Mouse (Mus musculus) myocyte (in vitro differentiated cells): ENCODE results near the gene Chn2. TPM values are rescaled to one million over a fixed set of nuclear protein-coding genes. Genes with fewer than 3 reads are reported as not detected.

Source experiments
- H3K27me3 ChIP-seq: one replicate; pipeline ENCODE4 v1.6.1; 2011; ENCODE audit not compliant: control insufficient read depth, insufficient read depth, insufficient read length
- H3K36me3 ChIP-seq: one replicate; pipeline ENCODE4 v1.6.1; 2011; ENCODE audit not compliant: control insufficient read depth, insufficient read depth
- H3K4me2 ChIP-seq: one replicate; pipeline ENCODE4 v1.6.1; 2011; ENCODE audit warnings: low read depth, control low read depth
- H3K4me3 ChIP-seq: one replicate; pipeline ENCODE4 v1.5.1; 2011; ENCODE audit warnings: mild to moderate bottlenecking, control low read depth, moderate library complexity
- H3K79me2 ChIP-seq: one replicate; pipeline ENCODE4 v1.6.1; 2011; ENCODE audit not compliant: control insufficient read depth, insufficient read depth
- H3ac ChIP-seq: one replicate; pipeline ENCODE4 v1.6.1; 2011; ENCODE audit not compliant: control insufficient read depth, insufficient read length
- CEBPB ChIP-seq: IDR thresholded peaks from 2 replicates; pipeline ENCODE4 v1.6.1; 2011; ENCODE audit warnings: mild to moderate bottlenecking, moderate library complexity; ENCODE audit not compliant: poor library complexity, insufficient read depth, severe bottlenecking
- E2F4 ChIP-seq: IDR thresholded peaks from one replicate; pipeline ENCODE4 v1.6.1; 2011; ENCODE audit warnings: mild to moderate bottlenecking, control low read depth, moderate library complexity; ENCODE audit not compliant: insufficient read depth
- MAX ChIP-seq: IDR thresholded peaks from one replicate; pipeline ENCODE4 v1.6.1; 2011; ENCODE audit warnings: low read depth, mild to moderate bottlenecking, control low read depth
- MYOD1 ChIP-seq, 3 experiments: IDR thresholded peaks; one replicate each; pipeline ENCODE4 v1.6.1; 2011; ENCODE audit warnings: control low read depth in 2 of 3, low read depth in 2 of 3, mild to moderate bottlenecking in 2 of 3, moderate library complexity in 1 of 3; ENCODE audit not compliant: insufficient read length in 2 of 3, control insufficient read depth in 1 of 3
- MYOG ChIP-seq, 3 experiments: IDR thresholded peaks; one replicate each; pipeline ENCODE4 v1.6.1; 2011; ENCODE audit warnings: control low read depth in 2 of 3, low read depth in 2 of 3, mild to moderate bottlenecking in 2 of 3; ENCODE audit not compliant: insufficient read length in 2 of 3, control insufficient read depth in 1 of 3, insufficient read depth in 1 of 3
- POLR2A ChIP-seq: IDR thresholded peaks from one replicate; pipeline ENCODE4 v1.6.1; 2011; ENCODE audit warnings: low read depth, mild to moderate bottlenecking, control low read depth, moderate library complexity; ENCODE audit not compliant: insufficient read length
- POLR2AphosphoS2 ChIP-seq: IDR thresholded peaks from one replicate; pipeline ENCODE4 v1.6.1; 2011; ENCODE audit warnings: low read depth, control low read depth; ENCODE audit not compliant: insufficient read length
- REST ChIP-seq: IDR thresholded peaks from one replicate; pipeline ENCODE4 v1.6.1; 2011; ENCODE audit warnings: mild to moderate bottlenecking, control low read depth, moderate library complexity; ENCODE audit not compliant: insufficient read depth, insufficient read length
- SRF ChIP-seq: IDR thresholded peaks from one replicate; pipeline ENCODE4 v1.6.1; 2011; ENCODE audit warnings: low read depth; ENCODE audit not compliant: control insufficient read depth, insufficient read length
- TCF12 ChIP-seq: IDR thresholded peaks from one replicate; pipeline ENCODE4 v1.6.1; 2011; ENCODE audit warnings: mild to moderate bottlenecking, control low read depth; ENCODE audit not compliant: poor library complexity, insufficient read depth, severe bottlenecking
- TCF3 ChIP-seq: IDR thresholded peaks from one replicate; pipeline ENCODE4 v1.6.1; 2011; ENCODE audit warnings: low read depth, control low read depth; ENCODE audit not compliant: insufficient read length
- USF1 ChIP-seq: IDR thresholded peaks from one replicate; pipeline ENCODE4 v1.6.1; 2011; ENCODE audit warnings: low read depth, mild to moderate bottlenecking, control low read depth, moderate library complexity
- polyA plus RNA-seq: library from polyadenylated mRNA; unstranded; fragments of >200 nt; fragmentation: generic; extraction: Trizol; gene quantifications from one replicate; pipeline ENCODE4 v1.2.1, GENCODE M21; 2012; ENCODE audit warnings: missing spikeins

Gene Chn2
- polyA plus RNA-seq, 1 experiment: 6.5 TPM

DNA sequence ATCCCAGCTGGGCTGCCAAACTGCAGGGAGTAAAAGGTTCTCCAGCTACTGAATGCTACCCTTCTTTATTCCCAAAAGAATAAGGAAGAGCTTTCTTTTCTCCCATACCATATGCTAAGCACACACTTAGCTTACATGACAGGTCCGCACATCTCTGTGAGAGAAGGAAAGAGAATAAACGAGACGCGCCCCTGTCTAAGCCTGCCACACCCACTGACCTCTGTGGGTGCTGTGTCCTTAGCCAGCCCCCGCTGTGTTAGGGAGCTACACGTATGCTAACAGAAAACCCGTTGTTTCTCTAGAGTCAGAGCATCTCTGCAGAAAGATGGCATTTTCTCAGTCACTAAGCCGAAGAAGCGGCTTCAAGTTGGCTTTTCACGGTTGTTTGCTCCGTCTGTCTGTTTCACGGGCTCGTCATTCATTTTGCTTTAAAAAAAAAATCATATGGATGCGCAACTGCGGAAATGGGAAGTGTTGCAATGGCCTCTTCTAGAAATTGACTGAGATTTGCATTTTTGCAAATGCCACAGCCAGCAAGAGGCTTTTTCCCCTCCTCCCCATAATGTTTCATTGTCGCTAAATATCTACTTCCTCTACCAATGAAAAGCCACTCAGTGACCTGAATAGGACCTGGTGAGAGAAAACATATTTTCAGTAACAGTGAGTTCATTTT is 30.8 kb upstream of the Chn2 start:
- Histone ChIP-seq H3K4me3 (no peak overlapping the region), H3K27me3 (peaks cover 3% of the 10 kb centered on the region), H3K36me3 (no peaks in the 10 kb centered on the region), H3K79me2 (no peaks in the 10 kb centered on the region), H3ac (no peak overlapping the region), H3K4me2 (no peak overlapping the region)
- TF ChIP-seq MYOD1 (IDR thresholded peaks at IDR 0.05; ENCODE audit: control insufficient read depth in 1 of 3, insufficient read length in 2 of 3, low read depth in 2 of 3): no peak
- no peak for TF ChIP-seq TCF12
- TF ChIP-seq MYOG (IDR thresholded peaks at IDR 0.05; ENCODE audit: control insufficient read depth in 1 of 3, insufficient read depth in 1 of 3, insufficient read length in 2 of 3, low read depth in 2 of 3): no peak
- TF ChIP-seq REST: no peak
- no peak for TF ChIP-seq CEBPB
- no peak for TF ChIP-seq TCF3
- TF ChIP-seq USF1: no peak
- TF ChIP-seq POLR2A: no peak
- no peak for TF ChIP-seq MAX
- TF ChIP-seq POLR2AphosphoS2: no peak
- TF ChIP-seq SRF: no peak
- no peak for TF ChIP-seq E2F4

DNA sequence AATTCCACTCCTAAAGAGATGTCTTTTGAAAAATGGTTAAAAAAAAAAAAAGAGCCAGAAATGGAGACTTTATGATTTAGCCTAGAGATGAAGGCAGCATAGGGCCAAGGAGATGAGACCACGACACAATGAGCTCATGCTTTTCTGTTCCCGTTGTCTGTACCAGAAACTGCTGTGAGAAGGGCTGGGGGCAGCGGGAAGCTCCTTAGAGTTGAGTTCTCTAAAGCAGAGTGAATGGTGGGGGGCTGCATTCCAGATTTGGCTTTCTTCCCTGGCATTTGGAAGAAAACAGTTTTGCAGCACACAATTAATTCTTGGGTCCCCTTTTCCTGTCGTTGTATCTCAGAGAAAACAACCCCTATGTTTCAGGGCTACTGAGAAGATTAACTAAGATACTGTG is 30.1 kb upstream of the Chn2 start:
- no peak for TF ChIP-seq SRF
- no peak for TF ChIP-seq USF1
- no peak for TF ChIP-seq TCF12
- TF ChIP-seq MYOD1 (IDR thresholded peaks at IDR 0.05; ENCODE audit: control insufficient read depth in 1 of 3, insufficient read length in 2 of 3, low read depth in 2 of 3): no peak
- TF ChIP-seq CEBPB: no peak
- no peak for TF ChIP-seq MAX
- no peak for TF ChIP-seq POLR2AphosphoS2
- TF ChIP-seq MYOG (IDR thresholded peaks at IDR 0.05; ENCODE audit: control insufficient read depth in 1 of 3, insufficient read depth in 1 of 3, insufficient read length in 2 of 3, low read depth in 2 of 3): no peak
- TF ChIP-seq TCF3: no peak
- TF ChIP-seq REST: no peak
- no peak for TF ChIP-seq E2F4
- no peak for TF ChIP-seq POLR2A
- H3K4me3 ChIP-seq: no peak overlapping the region
- no peaks in the 10 kb centered on the region for H3K79me2 ChIP-seq
- H3K27me3 ChIP-seq: peaks cover 3% of the 10 kb centered on the region
- no peaks in the 10 kb centered on the region for H3K36me3 ChIP-seq
- no peak overlapping the region for H3ac ChIP-seq
- no peak overlapping the region for H3K4me2 ChIP-seq

DNA sequence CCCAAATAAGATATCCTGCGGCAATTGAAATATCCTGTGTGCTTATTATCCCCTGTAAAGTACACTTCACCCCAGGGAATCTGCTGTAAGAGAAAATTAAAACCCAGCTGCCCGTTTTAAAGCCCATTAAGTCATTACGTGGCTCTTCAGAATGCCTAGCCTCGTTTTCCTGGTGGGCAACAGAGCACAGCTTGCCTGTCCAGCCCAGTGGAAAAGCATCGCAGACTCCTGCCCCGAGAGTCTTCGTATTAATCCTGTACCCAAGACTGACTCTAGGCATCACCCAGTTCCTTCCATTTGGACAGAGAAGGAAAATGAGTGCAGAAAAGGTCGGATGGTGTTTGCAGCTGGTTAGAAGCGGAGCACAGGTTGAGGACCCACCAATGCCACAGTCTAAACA is 29.0 kb upstream of the Chn2 start:
- H3K4me2 ChIP-seq: no peak overlapping the region
- H3K36me3 ChIP-seq: no peaks in the 10 kb centered on the region
- TF ChIP-seq TCF12: no peak
- TF ChIP-seq POLR2AphosphoS2: no peak
- TF ChIP-seq MYOG (IDR thresholded peaks at IDR 0.05; ENCODE audit: control insufficient read depth in 1 of 3, insufficient read depth in 1 of 3, insufficient read length in 2 of 3, low read depth in 2 of 3): no peak
- TF ChIP-seq E2F4: no peak
- no peak for TF ChIP-seq POLR2A
- no peak for TF ChIP-seq SRF
- TF ChIP-seq USF1: no peak
- no peak for TF ChIP-seq REST
- no peak for TF ChIP-seq TCF3
- no peak for TF ChIP-seq CEBPB
- TF ChIP-seq MAX: no peak
- H3K27me3 ChIP-seq: peaks cover 3% of the 10 kb centered on the region
- no peaks in the 10 kb centered on the region for H3K79me2 ChIP-seq
- no peak overlapping the region for H3ac ChIP-seq
- no peak overlapping the region for H3K4me3 ChIP-seq

DNA sequence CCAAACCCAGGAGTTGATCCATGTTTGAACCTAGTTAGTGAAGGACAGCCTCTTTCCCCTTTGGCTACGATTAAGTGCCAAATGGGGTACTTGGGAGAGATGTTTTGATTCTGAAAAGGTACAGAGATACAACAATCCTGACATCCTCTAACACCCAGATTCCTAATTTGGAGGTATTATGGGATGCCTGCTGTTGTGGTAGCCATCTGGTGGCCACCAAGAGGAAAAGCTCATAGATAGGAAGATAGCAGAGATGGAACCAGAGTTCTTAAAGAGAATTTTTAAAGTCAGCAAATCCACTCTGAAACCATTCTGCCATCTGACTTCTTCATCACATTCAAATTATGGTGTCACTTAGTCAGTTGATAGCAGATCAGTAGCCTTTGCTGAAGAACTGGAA is 27.2 kb upstream of the Chn2 start:
- H3ac ChIP-seq: no peak overlapping the region
- no peaks in the 10 kb centered on the region for H3K79me2 ChIP-seq
- no peak overlapping the region for H3K4me3 ChIP-seq
- H3K27me3 ChIP-seq: peaks cover 3% of the 10 kb centered on the region
- H3K36me3 ChIP-seq: no peaks in the 10 kb centered on the region
- H3K4me2 ChIP-seq: no peak overlapping the region
- TF ChIP-seq CEBPB (no peak), TCF12 (no peak), TCF3 (no peak), E2F4 (no peak)

DNA sequence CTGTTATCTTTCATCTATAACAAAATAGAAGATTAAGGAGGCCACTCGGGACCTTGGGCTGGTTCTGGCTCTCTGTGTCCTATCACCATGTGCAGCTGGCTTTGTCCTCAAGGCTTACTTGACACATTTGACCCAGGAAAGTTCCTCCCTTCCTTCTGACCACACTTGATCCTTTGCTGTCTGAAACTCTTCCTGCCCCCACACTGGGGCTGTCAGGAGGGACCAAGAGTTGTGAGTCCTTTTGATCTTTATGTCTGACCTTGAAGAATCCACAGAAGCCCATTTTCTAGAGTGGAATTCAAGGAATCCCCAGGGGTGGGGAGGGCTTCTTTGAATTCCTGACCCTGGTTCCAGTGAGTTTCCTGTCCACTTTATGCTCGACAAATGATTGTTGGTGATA is 21.3 kb upstream of the Chn2 start:
- no peaks in the 10 kb centered on the region for H3K36me3 ChIP-seq
- no peak overlapping the region for H3K4me2 ChIP-seq
- no peak overlapping the region for H3ac ChIP-seq
- no peaks in the 10 kb centered on the region for H3K27me3 ChIP-seq
- no peaks in the 10 kb centered on the region for H3K79me2 ChIP-seq
- no peak for TF ChIP-seq MAX
- no peak for TF ChIP-seq MYOD1 (IDR thresholded peaks at IDR 0.05; ENCODE audit: control insufficient read depth in 1 of 3, insufficient read length in 2 of 3, low read depth in 2 of 3)
- H3K4me3 ChIP-seq: no peak overlapping the region
